Mouse (Mus musculus): ENCODE results near the gene Myo16. TPM values are rescaled to one million over a fixed set of nuclear protein-coding genes. Genes with fewer than 3 reads are reported as not detected.

Myo16 gene
- polyA plus RNA-seq, 1 experiment, result 2.4 TPM

GRCm38 (mm10) chr8:10472371-10472770 lies 318.7 kb downstream of the Myo16 start:
- DNase-seq (ENCODE audit: low read depth), result no peak

- DNase-seq (ENCODE audit: low read depth), result no peak
Measured at GRCm38 (mm10) chr8:10474446-10474845, 320.7 kb downstream of the Myo16 start.

- DNase-seq (ENCODE audit: low read depth), result no peak
Measured at GRCm38 (mm10) chr8:10479059-10479458, 325.3 kb downstream of the Myo16 start.

GRCm38 (mm10) chr8:10480850-10481249 lies 327.1 kb downstream of the Myo16 start:
- DNase-seq (ENCODE audit: low read depth), result no peak

GRCm38 (mm10) chr8:10482064-10482463 lies 328.4 kb downstream of the Myo16 start:
- no peak for DNase-seq (ENCODE audit: low read depth)

GRCm38 (mm10) chr8:10482880-10483279 lies 329.2 kb downstream of the Myo16 start:
- DNase-seq (ENCODE audit: low read depth), result no peak

GRCm38 (mm10) chr8:10483841-10484240 lies 330.1 kb downstream of the Myo16 start:
- DNase-seq (ENCODE audit: low read depth), result no peak

GRCm38 (mm10) chr8:10489738-10490419 lies 336.2 kb downstream of the Myo16 start:
- DNase-seq (ENCODE audit: low read depth), result no peak

- DNase-seq (ENCODE audit: low read depth), result no peak
Measured at GRCm38 (mm10) chr8:10490420-10490784, 336.7 kb downstream of the Myo16 start.

- DNase-seq (ENCODE audit: low read depth), result no peak
Measured at GRCm38 (mm10) chr8:10490874-10491273, 337.2 kb downstream of the Myo16 start.

GRCm38 (mm10) chr8:10499846-10500245 lies 346.1 kb downstream of the Myo16 start:
- DNase-seq (ENCODE audit: low read depth), result no peak

- DNase-seq (ENCODE audit: low read depth), result no peak
Measured at GRCm38 (mm10) chr8:10500465-10500864, 346.8 kb downstream of the Myo16 start.

GRCm38 (mm10) chr8:10501750-10502149 lies 348.0 kb downstream of the Myo16 start:
- no peak for DNase-seq (ENCODE audit: low read depth)

GRCm38 (mm10) chr8:10512105-10512504 lies 358.4 kb downstream of the Myo16 start:
- DNase-seq (ENCODE audit: low read depth), result no peak

- DNase-seq (ENCODE audit: low read depth), result no peak
Measured at GRCm38 (mm10) chr8:10517381-10517780, 363.7 kb downstream of the Myo16 start.

- no peak for DNase-seq (ENCODE audit: low read depth)
Measured at GRCm38 (mm10) chr8:10519276-10519675, 365.6 kb downstream of the Myo16 start.

GRCm38 (mm10) chr8:10521463-10521862 lies 367.8 kb downstream of the Myo16 start:
- no peak for DNase-seq (ENCODE audit: low read depth)

- DNase-seq (ENCODE audit: low read depth), result no peak
Measured at GRCm38 (mm10) chr8:10525686-10526085, 372.0 kb downstream of the Myo16 start.

- DNase-seq (ENCODE audit: low read depth), result no peak
Measured at GRCm38 (mm10) chr8:10526616-10527015, 372.9 kb downstream of the Myo16 start.

GRCm38 (mm10) chr8:10534619-10535286 lies 381.0 kb downstream of the Myo16 start:
- DNase-seq (ENCODE audit: low read depth), result no peak

GRCm38 (mm10) chr8:10538319-10538718 lies 384.6 kb downstream of the Myo16 start:
- no peak for DNase-seq (ENCODE audit: low read depth)

GRCm38 (mm10) chr8:10539665-10540064 lies 386.0 kb downstream of the Myo16 start:
- DNase-seq (ENCODE audit: low read depth), result no peak

GRCm38 (mm10) chr8:10545890-10546289 lies 392.2 kb downstream of the Myo16 start:
- no peak for DNase-seq (ENCODE audit: low read depth)

GRCm38 (mm10) chr8:10546519-10546918 lies 392.8 kb downstream of the Myo16 start:
- DNase-seq (ENCODE audit: low read depth), result no peak

All from gonadal fat pad, adult 2 months (tissue).